Mouse (Mus musculus): Measurements from ENCODE around the gene Snapc3. TPM values are rescaled to one million over a fixed set of nuclear protein-coding genes. Genes with fewer than 3 reads are reported as not detected.
A peak's percentile ranks its signal among the peaks of the same experiment; 100 is the strongest.

Snapc3 gene
- total RNA-seq, 1 experiment, result 47.8 TPM

- in situ Hi-C loops (cut with MboI; ENCODE audit: low sequenced_read_pairs in 2 of 2, unreplicated experiment in 2 of 2), result no loop called here
- peaks cover 20% of the 10 kb centered on the region for H3K36me3 ChIP-seq (ENCODE audit: control insufficient read depth, insufficient read depth, low read length, poor library complexity, severe bottlenecking)
- H3K4me1 ChIP-seq (ENCODE audit: control insufficient read depth in 2 of 2, insufficient read depth in 2 of 2, low read length in 2 of 2, poor library complexity in 1 of 2), result peaks cover 10 to 30% of the 10 kb centered on the region in 2 experiments
- no peak overlapping the region; the same call in 1 of the 2 replicates for H3K9ac ChIP-seq (ENCODE audit: insufficient read depth, low read depth, low read length, poor library complexity, severe bottlenecking)
- no peaks in the 10 kb centered on the region for H3K9me3 ChIP-seq (ENCODE audit: control insufficient read depth, insufficient read depth, low read depth, low read length)
- no peak for DNase-seq (ENCODE audit: low read depth, low spot score)
- TF ChIP-seq HCFC1 (IDR thresholded peaks at IDR 0.05; ENCODE audit: borderline replicate concordance, insufficient read depth, low read length), result no peak
- no peak for TF ChIP-seq ZNF384 (IDR thresholded peaks at IDR 0.05; ENCODE audit: low read depth, low read length)
- TF ChIP-seq MAFK (IDR thresholded peaks at IDR 0.05; ENCODE audit: insufficient read depth, low read depth, low read length), result peak; percentile 82
- no peak overlapping the region for H3K4me3 ChIP-seq (ENCODE audit: insufficient read depth in 1 of 2, low read depth in 1 of 2, low read length in 2 of 2, poor library complexity in 1 of 2, severe bottlenecking in 1 of 2)
- H3K27ac ChIP-seq (ENCODE audit: insufficient read depth, low read depth, low read length, poor library complexity, severe bottlenecking), result peak overlapping the region; percentile 88
Measured at GRCm38 (mm10) chr4:83438116-83438515, 20.6 kb downstream of the Snapc3 start.

- H3K9ac ChIP-seq (ENCODE audit: insufficient read depth, low read depth, low read length, poor library complexity, severe bottlenecking), result no peak overlapping the region
- H3K4me1 ChIP-seq (ENCODE audit: control insufficient read depth in 2 of 2, insufficient read depth in 2 of 2, low read length in 2 of 2, poor library complexity in 1 of 2), result peaks cover 8 to 29% of the 10 kb centered on the region in 2 experiments
- peaks cover 20% of the 10 kb centered on the region for H3K36me3 ChIP-seq (ENCODE audit: control insufficient read depth, insufficient read depth, low read length, poor library complexity, severe bottlenecking)
- H3K4me3 ChIP-seq (ENCODE audit: insufficient read depth in 1 of 2, low read depth in 1 of 2, low read length in 2 of 2, poor library complexity in 1 of 2, severe bottlenecking in 1 of 2), result no peak overlapping the region
- TF ChIP-seq HCFC1 (IDR thresholded peaks at IDR 0.05; ENCODE audit: borderline replicate concordance, insufficient read depth, low read length) (no peak), MAFK (IDR thresholded peaks at IDR 0.05; ENCODE audit: insufficient read depth, low read depth, low read length) (0 out of 2 replicates have a peak, but pooled peaks have one; percentile 50)
- H3K27ac ChIP-seq (ENCODE audit: insufficient read depth, low read depth, low read length, poor library complexity, severe bottlenecking), result peak overlapping the region; percentile 88; the same call in 1 of the 2 replicates
- no peaks in the 10 kb centered on the region for H3K9me3 ChIP-seq (ENCODE audit: control insufficient read depth, insufficient read depth, low read depth, low read length)
- in situ Hi-C loops (cut with MboI; ENCODE audit: low sequenced_read_pairs in 2 of 2, unreplicated experiment in 2 of 2), result no loop called here
- DNase-seq (ENCODE audit: low read depth, low spot score), result no peak
Measured at GRCm38 (mm10) chr4:83439045-83439444, 21.5 kb downstream of the Snapc3 start.

- Histone ChIP-seq H3K9ac (ENCODE audit: insufficient read depth, low read depth, low read length, poor library complexity, severe bottlenecking) (peak overlapping the region; percentile 11; the same call in 1 of the 2 replicates), H3K36me3 (ENCODE audit: control insufficient read depth, insufficient read depth, low read length, poor library complexity, severe bottlenecking) (peaks cover 16% of the 10 kb centered on the region), H3K27ac (ENCODE audit: insufficient read depth, low read depth, low read length, poor library complexity, severe bottlenecking) (no peak overlapping the region), H3K4me1 (ENCODE audit: control insufficient read depth in 2 of 2, insufficient read depth in 2 of 2, low read length in 2 of 2, poor library complexity in 1 of 2) (peaks cover 6 to 20% of the 10 kb centered on the region in 2 experiments), H3K9me3 (ENCODE audit: control insufficient read depth, insufficient read depth, low read depth, low read length) (no peaks in the 10 kb centered on the region), H3K4me3 (ENCODE audit: insufficient read depth in 1 of 2, low read depth in 1 of 2, low read length in 2 of 2, poor library complexity in 1 of 2, severe bottlenecking in 1 of 2) (no peak overlapping the region)
- DNase-seq (ENCODE audit: low read depth, low spot score), result no peak
- in situ Hi-C loops (cut with MboI; ENCODE audit: low sequenced_read_pairs in 2 of 2, unreplicated experiment in 2 of 2), result no loop called here
- TF ChIP-seq CHD2 (IDR thresholded peaks at IDR 0.05; ENCODE audit: low read depth, low read length) (no peak), MAFK (IDR thresholded peaks at IDR 0.05; ENCODE audit: insufficient read depth, low read depth, low read length) (no peak), ZNF384 (IDR thresholded peaks at IDR 0.05; ENCODE audit: low read depth, low read length) (no peak), HCFC1 (IDR thresholded peaks at IDR 0.05; ENCODE audit: borderline replicate concordance, insufficient read depth, low read length) (no peak), ZC3H11A (IDR thresholded peaks at IDR 0.05; ENCODE audit: borderline replicate concordance, low read depth, low read length) (no peak)
Measured at GRCm38 (mm10) chr4:83441050-83441449, 23.5 kb downstream of the Snapc3 start.

GRCm38 (mm10) chr4:83450785-83451184, 33.3 kb downstream of the Snapc3 start:
- Histone ChIP-seq H3K27ac (ENCODE audit: insufficient read depth, low read depth, low read length, poor library complexity, severe bottlenecking) (no peak overlapping the region), H3K36me3 (ENCODE audit: control insufficient read depth, insufficient read depth, low read length, poor library complexity, severe bottlenecking) (peaks cover 31% of the 10 kb centered on the region), H3K9me3 (ENCODE audit: control insufficient read depth, insufficient read depth, low read depth, low read length) (no peaks in the 10 kb centered on the region), H3K4me1 (ENCODE audit: control insufficient read depth in 2 of 2, insufficient read depth in 2 of 2, low read length in 2 of 2, poor library complexity in 1 of 2) (no peaks in the 10 kb centered on the region), H3K4me3 (ENCODE audit: insufficient read depth in 1 of 2, low read depth in 1 of 2, low read length in 2 of 2, poor library complexity in 1 of 2, severe bottlenecking in 1 of 2) (no peak overlapping the region), H3K9ac (ENCODE audit: insufficient read depth, low read depth, low read length, poor library complexity, severe bottlenecking) (no peak overlapping the region)
- DNase-seq (ENCODE audit: low read depth, low spot score), result no peak
- TF ChIP-seq CHD2 (IDR thresholded peaks at IDR 0.05; ENCODE audit: low read depth, low read length) (no peak), ZNF384 (IDR thresholded peaks at IDR 0.05; ENCODE audit: low read depth, low read length) (no peak), MAFK (IDR thresholded peaks at IDR 0.05; ENCODE audit: insufficient read depth, low read depth, low read length) (no peak), HCFC1 (IDR thresholded peaks at IDR 0.05; ENCODE audit: borderline replicate concordance, insufficient read depth, low read length) (no peak), ZC3H11A (IDR thresholded peaks at IDR 0.05; ENCODE audit: borderline replicate concordance, low read depth, low read length) (no peak)
- in situ Hi-C loops (cut with MboI; ENCODE audit: low sequenced_read_pairs in 2 of 2, unreplicated experiment in 2 of 2), result no loop called here

- Histone ChIP-seq H3K4me3 (ENCODE audit: insufficient read depth in 1 of 2, low read depth in 1 of 2, low read length in 2 of 2, poor library complexity in 1 of 2, severe bottlenecking in 1 of 2) (no peak overlapping the region), H3K27ac (ENCODE audit: insufficient read depth, low read depth, low read length, poor library complexity, severe bottlenecking) (no peak overlapping the region), H3K9ac (ENCODE audit: insufficient read depth, low read depth, low read length, poor library complexity, severe bottlenecking) (no peak overlapping the region), H3K36me3 (ENCODE audit: control insufficient read depth, insufficient read depth, low read length, poor library complexity, severe bottlenecking) (peaks cover 30% of the 10 kb centered on the region), H3K4me1 (ENCODE audit: control insufficient read depth in 2 of 2, insufficient read depth in 2 of 2, low read length in 2 of 2, poor library complexity in 1 of 2) (no peaks in the 10 kb centered on the region), H3K9me3 (ENCODE audit: control insufficient read depth, insufficient read depth, low read depth, low read length) (no peaks in the 10 kb centered on the region)
- TF ChIP-seq ZNF384 (IDR thresholded peaks at IDR 0.05; ENCODE audit: low read depth, low read length) (no peak), HCFC1 (IDR thresholded peaks at IDR 0.05; ENCODE audit: borderline replicate concordance, insufficient read depth, low read length) (no peak), CHD2 (IDR thresholded peaks at IDR 0.05; ENCODE audit: low read depth, low read length) (no peak), ZC3H11A (IDR thresholded peaks at IDR 0.05; ENCODE audit: borderline replicate concordance, low read depth, low read length) (no peak), MAFK (IDR thresholded peaks at IDR 0.05; ENCODE audit: insufficient read depth, low read depth, low read length) (no peak)
- DNase-seq (ENCODE audit: low read depth, low spot score), result no peak
- in situ Hi-C loops (cut with MboI; ENCODE audit: low sequenced_read_pairs in 2 of 2, unreplicated experiment in 2 of 2), result no loop called here
Measured at GRCm38 (mm10) chr4:83460106-83460505, 42.6 kb downstream of the Snapc3 start.
